Mouse (Mus musculus) ovary, postnatal 14 days (tissue): ENCODE measurements at regions not wholly inside any gene's neighbourhood (a gene's known extent, or its start where the extent isn't known, plus 50 kb on each side); places are given as distances from the start of the nearest gene placed in this dataset.

Experiments used
- DNase-seq: peaks from one replicate; pipeline ENCODE4 v3.0.0; 2022; ENCODE audit warnings: low spot score

GRCm38 (mm10) chr10:70738686-70739085 is 82.9 kb upstream of the Phyhipl start:
- no peak for DNase-seq

GRCm38 (mm10) chr10:70733956-70734355 is 78.2 kb upstream of the Phyhipl start:
- DNase-seq, result no peak

- no peak for DNase-seq
Measured at GRCm38 (mm10) chr10:70733478-70733877, 77.7 kb upstream of the Phyhipl start.

GRCm38 (mm10) chr10:70725091-70725490 is 69.3 kb upstream of the Phyhipl start:
- DNase-seq, result no peak

- no peak for DNase-seq
Measured at GRCm38 (mm10) chr10:70722783-70723182, 67.0 kb upstream of the Phyhipl start.

GRCm38 (mm10) chr10:70722381-70722780 is 66.6 kb upstream of the Phyhipl start:
- no peak for DNase-seq

GRCm38 (mm10) chr10:70717464-70717863 is 61.7 kb upstream of the Phyhipl start:
- DNase-seq, result no peak

- peak; percentile 32 for DNase-seq
Measured at GRCm38 (mm10) chr10:70717025-70717424, 61.3 kb upstream of the Phyhipl start.

GRCm38 (mm10) chr10:70713306-70713705 is 57.5 kb upstream of the Phyhipl start:
- DNase-seq, result no peak

GRCm38 (mm10) chr10:70708806-70709205 is 53.0 kb upstream of the Phyhipl start:
- no peak for DNase-seq
